Mouse (Mus musculus) megakaryocyte, embryonic 14.5 days (primary cell): Measurements from ENCODE around the gene Irf9.

Source experiments
- FLI1 ChIP-seq: IDR thresholded peaks from 2 replicates; pipeline ENCODE4 v1.6.1; 2012; ENCODE audit warnings: low read length, inconsistent platforms, mixed read lengths
- GATA1 ChIP-seq: IDR thresholded peaks from 3 replicates; pipeline ENCODE4 v1.6.1; 2012; ENCODE audit warnings: mixed read lengths, low read length, inconsistent platforms, borderline replicate concordance

DNA sequence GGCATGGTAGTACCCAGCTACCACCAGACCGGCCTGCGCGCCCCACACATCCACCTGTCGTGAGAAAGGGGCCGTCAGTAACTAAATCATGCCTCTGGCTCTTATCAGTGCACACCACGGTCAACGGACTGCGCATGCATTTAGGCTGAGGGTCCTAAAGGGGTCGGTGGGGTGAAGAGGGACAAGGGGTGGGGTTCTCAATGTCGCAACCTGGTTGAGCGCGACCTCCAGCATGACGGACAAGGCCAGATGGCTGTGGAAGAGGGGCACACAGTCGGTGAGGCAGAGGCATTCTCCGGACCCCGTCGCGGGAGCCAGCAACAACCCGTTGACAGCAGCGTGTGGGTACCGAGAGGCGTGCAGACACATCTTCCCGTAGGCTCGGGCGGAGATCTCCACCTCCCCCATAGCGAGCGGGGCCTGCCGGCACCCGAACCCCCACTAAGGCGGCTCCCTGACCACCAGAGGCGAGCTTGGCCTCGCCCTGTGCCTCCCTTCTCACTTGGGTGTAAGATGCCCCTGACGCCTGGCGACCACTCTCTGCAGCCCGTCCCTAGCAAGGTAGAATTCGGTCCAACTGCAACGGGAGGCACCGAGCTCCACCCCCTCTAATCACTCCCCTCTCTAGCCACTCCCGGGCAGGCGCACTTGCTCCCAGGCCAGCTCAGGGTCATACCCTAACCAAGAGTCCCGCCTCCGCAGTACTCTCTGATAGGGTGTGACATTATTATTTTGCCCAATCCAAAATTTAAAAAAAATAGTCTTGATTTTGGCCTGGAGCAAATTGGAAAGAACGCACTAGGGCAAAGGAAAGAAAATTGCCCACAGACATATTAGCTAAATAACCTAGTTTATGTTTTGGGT lies 18.4 kb upstream of the Irf9 start, which contains the start of gene Emc9:
- TF ChIP-seq GATA1, result no peak
- no peak for TF ChIP-seq FLI1
